Mouse (Mus musculus) right cerebral cortex, postnatal 14 days (tissue): ENCODE data around the gene Prepl.

Source experiments
- DNase-seq: peaks from one replicate; pipeline ENCODE4 v3.0.0; 2022

Gene Prepl

GRCm38 (mm10) chr17:85018794-85019193, 71.2 kb downstream of the Prepl start:
- DNase-seq: no peak

- DNase-seq: no peak
Measured at GRCm38 (mm10) chr17:85018344-85018743, 71.7 kb downstream of the Prepl start.

- DNase-seq: no peak
Measured at GRCm38 (mm10) chr17:85014632-85015031, 75.4 kb downstream of the Prepl start.

- no peak for DNase-seq
Measured at GRCm38 (mm10) chr17:85013485-85013884, 76.6 kb downstream of the Prepl start.
